Mouse (Mus musculus) bone marrow, adult 2 months (tissue): ENCODE measurements around the gene Nqo2.
"Not testable (repeated sequence)": the region's sequence is repeated elsewhere in the genome, so short reads cannot be mapped to it uniquely, and the experiment has no call there.

ENCODE experiments used
- CTCF ChIP-seq: fragments of 200-500 bp; IDR thresholded peaks from 2 replicates; pipeline ENCODE4 v1.5.1; 2011; ENCODE audit warnings: low read length, control low read depth; ENCODE audit not compliant: control insufficient read depth, insufficient read depth
- POLR2A ChIP-seq: fragments of 200-500 bp; IDR thresholded peaks from 2 replicates; pipeline ENCODE4 v1.6.1; 2011; ENCODE audit warnings: low read depth, mild to moderate bottlenecking, control low read depth, low read length, borderline replicate concordance; ENCODE audit not compliant: control insufficient read depth

GRCm38 (mm10) chr13:33937587-33937986 lies 26.9 kb upstream of the Nqo2 start:
- TF ChIP-seq POLR2A, CTCF: not testable (repeated sequence)
